Mouse (Mus musculus): ENCODE measurements around the gene Smc1a. TPM values are rescaled to one million over a fixed set of nuclear protein-coding genes. Genes with fewer than 3 reads are reported as not detected.

The Smc1a gene
- polyA plus RNA-seq, 1 experiment from 2014 or later, result 104 TPM

- ATAC-seq (ENCODE audit: insufficient number of reproducible peaks, insufficient read depth, low FRiP score, low read depth), result no peak
- Histone ChIP-seq H3K4me1 (ENCODE audit: control insufficient read depth, insufficient read depth, low read length) (no peaks in the 10 kb centered on the region), H3K27ac (ENCODE audit: low read length) (peak overlapping the region; percentile 93; the same call in 1 of the 2 replicates), H3K4me3 (ENCODE audit: low read depth, low read length) (peak overlapping the region; percentile 48), H3K9me3 (ENCODE audit: control insufficient read depth, low read depth, low read length) (no peaks in the 10 kb centered on the region), H3K36me3 (ENCODE audit: control insufficient read depth, insufficient read depth, low read length) (no peaks in the 10 kb centered on the region), H3K27me3 (ENCODE audit: control insufficient read depth, insufficient read depth, low read length) (no peaks in the 10 kb centered on the region), H3K9ac (replicated peaks; ENCODE audit: low read depth, low read length) (peak overlapping the region; percentile 48), H3K4me2 (replicated peaks; ENCODE audit: low read depth, low read length) (peak overlapping the region; percentile 44)
- 20% methylated on average over 14 of the region's 14 CpGs for WGBS
Observed at GRCm38 (mm10) chrX:152017186-152017585, 958 bp downstream of the Smc1a start.

GRCm38 (mm10) chrX:152019294-152019693 is 3.1 kb downstream of the Smc1a start:
- no peak for ATAC-seq (ENCODE audit: insufficient number of reproducible peaks, insufficient read depth, low FRiP score, low read depth)
- H3K4me3 ChIP-seq (ENCODE audit: low read depth, low read length), result no peak overlapping the region
- H3K4me1 ChIP-seq (ENCODE audit: control insufficient read depth, insufficient read depth, low read length), result no peaks in the 10 kb centered on the region
- WGBS, result 84% methylated on average over 2 of the region's 2 CpGs
- H3K9ac ChIP-seq (replicated peaks; ENCODE audit: low read depth, low read length), result no peak overlapping the region
- no peaks in the 10 kb centered on the region for H3K36me3 ChIP-seq (ENCODE audit: control insufficient read depth, insufficient read depth, low read length)
- no peak overlapping the region for H3K4me2 ChIP-seq (replicated peaks; ENCODE audit: low read depth, low read length)
- no peaks in the 10 kb centered on the region for H3K27me3 ChIP-seq (ENCODE audit: control insufficient read depth, insufficient read depth, low read length)
- no peak overlapping the region for H3K27ac ChIP-seq (ENCODE audit: low read length)
- no peaks in the 10 kb centered on the region for H3K9me3 ChIP-seq (ENCODE audit: control insufficient read depth, low read depth, low read length)

- no peak overlapping the region for H3K4me3 ChIP-seq (ENCODE audit: low read depth, low read length)
- H3K27me3 ChIP-seq (ENCODE audit: control insufficient read depth, insufficient read depth, low read length), result no peaks in the 10 kb centered on the region
- no peak for ATAC-seq (ENCODE audit: insufficient number of reproducible peaks, insufficient read depth, low FRiP score, low read depth)
- no peaks in the 10 kb centered on the region for H3K9me3 ChIP-seq (ENCODE audit: control insufficient read depth, low read depth, low read length)
- no peak overlapping the region for H3K27ac ChIP-seq (ENCODE audit: low read length)
- no peak overlapping the region for H3K9ac ChIP-seq (replicated peaks; ENCODE audit: low read depth, low read length)
- no peak overlapping the region for H3K4me2 ChIP-seq (replicated peaks; ENCODE audit: low read depth, low read length)
- H3K4me1 ChIP-seq (ENCODE audit: control insufficient read depth, insufficient read depth, low read length), result no peaks in the 10 kb centered on the region
- peaks cover 5% of the 10 kb centered on the region; the same call in 1 of the 2 replicates for H3K36me3 ChIP-seq (ENCODE audit: control insufficient read depth, insufficient read depth, low read length)
Observed at GRCm38 (mm10) chrX:152039865-152040264, 23.6 kb downstream of the Smc1a start.

GRCm38 (mm10) chrX:152047230-152047629 is 31.0 kb downstream of the Smc1a start:
- Histone ChIP-seq H3K9ac (replicated peaks; ENCODE audit: low read depth, low read length) (no peak overlapping the region), H3K36me3 (ENCODE audit: control insufficient read depth, insufficient read depth, low read length) (peaks cover 5% of the 10 kb centered on the region; the same call in 1 of the 2 replicates), H3K27me3 (ENCODE audit: control insufficient read depth, insufficient read depth, low read length) (0 out of 2 replicates have a peak, but pooled peaks cover 2% of the 10 kb centered on the region), H3K4me3 (ENCODE audit: low read depth, low read length) (no peak overlapping the region), H3K4me1 (ENCODE audit: control insufficient read depth, insufficient read depth, low read length) (no peaks in the 10 kb centered on the region), H3K4me2 (replicated peaks; ENCODE audit: low read depth, low read length) (no peak overlapping the region), H3K9me3 (ENCODE audit: control insufficient read depth, low read depth, low read length) (no peaks in the 10 kb centered on the region), H3K27ac (ENCODE audit: low read length) (no peak overlapping the region)
- no peak for ATAC-seq (ENCODE audit: insufficient number of reproducible peaks, insufficient read depth, low FRiP score, low read depth)

- H3K36me3 ChIP-seq (ENCODE audit: control insufficient read depth, insufficient read depth, low read length), result no peaks in the 10 kb centered on the region; the same call in 1 of the 2 replicates
- H3K27me3 ChIP-seq (ENCODE audit: control insufficient read depth, insufficient read depth, low read length), result 0 out of 2 replicates have a peak, but pooled peaks cover 2% of the 10 kb centered on the region
- no peaks in the 10 kb centered on the region for H3K4me1 ChIP-seq (ENCODE audit: control insufficient read depth, insufficient read depth, low read length)
- H3K4me3 ChIP-seq (ENCODE audit: low read depth, low read length), result no peak overlapping the region
- ATAC-seq (ENCODE audit: insufficient number of reproducible peaks, insufficient read depth, low FRiP score, low read depth), result no peak
- H3K27ac ChIP-seq (ENCODE audit: low read length), result no peak overlapping the region
- no peaks in the 10 kb centered on the region for H3K9me3 ChIP-seq (ENCODE audit: control insufficient read depth, low read depth, low read length)
- no peak overlapping the region for H3K9ac ChIP-seq (replicated peaks; ENCODE audit: low read depth, low read length)
- 72% methylated on average over 3 of the region's 3 CpGs for WGBS
- no peak overlapping the region for H3K4me2 ChIP-seq (replicated peaks; ENCODE audit: low read depth, low read length)
Observed at GRCm38 (mm10) chrX:152052546-152052945, 36.3 kb downstream of the Smc1a start.

- H3K4me3 ChIP-seq (ENCODE audit: low read depth, low read length), result no peak overlapping the region
- H3K36me3 ChIP-seq (ENCODE audit: control insufficient read depth, insufficient read depth, low read length), result no peaks in the 10 kb centered on the region; the same call in 1 of the 2 replicates
- WGBS, result 69% methylated on average over 1 of the region's 1 CpGs
- no peaks in the 10 kb centered on the region for H3K27me3 ChIP-seq (ENCODE audit: control insufficient read depth, insufficient read depth, low read length)
- ATAC-seq (ENCODE audit: insufficient number of reproducible peaks, insufficient read depth, low FRiP score, low read depth), result no peak
- no peaks in the 10 kb centered on the region for H3K9me3 ChIP-seq (ENCODE audit: control insufficient read depth, low read depth, low read length)
- no peak overlapping the region for H3K27ac ChIP-seq (ENCODE audit: low read length)
- H3K9ac ChIP-seq (replicated peaks; ENCODE audit: low read depth, low read length), result no peak overlapping the region
- no peak overlapping the region for H3K4me2 ChIP-seq (replicated peaks; ENCODE audit: low read depth, low read length)
- no peaks in the 10 kb centered on the region for H3K4me1 ChIP-seq (ENCODE audit: control insufficient read depth, insufficient read depth, low read length)
Observed at GRCm38 (mm10) chrX:152054094-152054493, 37.9 kb downstream of the Smc1a start.

- H3K27ac ChIP-seq (ENCODE audit: low read length), result no peak overlapping the region
- H3K4me1 ChIP-seq (ENCODE audit: control insufficient read depth, insufficient read depth, low read length), result no peaks in the 10 kb centered on the region
- 77% methylated on average over 2 of the region's 2 CpGs for WGBS
- ATAC-seq (ENCODE audit: insufficient number of reproducible peaks, insufficient read depth, low FRiP score, low read depth), result no peak
- no peak overlapping the region for H3K9ac ChIP-seq (replicated peaks; ENCODE audit: low read depth, low read length)
- no peak overlapping the region for H3K4me2 ChIP-seq (replicated peaks; ENCODE audit: low read depth, low read length)
- H3K36me3 ChIP-seq (ENCODE audit: control insufficient read depth, insufficient read depth, low read length), result no peaks in the 10 kb centered on the region
- no peak overlapping the region for H3K4me3 ChIP-seq (ENCODE audit: low read depth, low read length)
- H3K27me3 ChIP-seq (ENCODE audit: control insufficient read depth, insufficient read depth, low read length), result 0 out of 2 replicates have a peak, but pooled peaks cover 4% of the 10 kb centered on the region
- H3K9me3 ChIP-seq (ENCODE audit: control insufficient read depth, low read depth, low read length), result no peaks in the 10 kb centered on the region
Observed at GRCm38 (mm10) chrX:152065674-152066073, 49.4 kb downstream of the Smc1a start.

- no peak overlapping the region for H3K4me2 ChIP-seq (replicated peaks; ENCODE audit: low read depth, low read length)
- H3K27me3 ChIP-seq (ENCODE audit: control insufficient read depth, insufficient read depth, low read length), result 0 out of 2 replicates have a peak, but pooled peaks cover 4% of the 10 kb centered on the region
- H3K9me3 ChIP-seq (ENCODE audit: control insufficient read depth, low read depth, low read length), result no peaks in the 10 kb centered on the region
- ATAC-seq (ENCODE audit: insufficient number of reproducible peaks, insufficient read depth, low FRiP score, low read depth), result no peak
- WGBS, result 52% methylated on average over 1 of the region's 1 CpGs
- no peaks in the 10 kb centered on the region for H3K4me1 ChIP-seq (ENCODE audit: control insufficient read depth, insufficient read depth, low read length)
- no peaks in the 10 kb centered on the region for H3K36me3 ChIP-seq (ENCODE audit: control insufficient read depth, insufficient read depth, low read length)
- H3K9ac ChIP-seq (replicated peaks; ENCODE audit: low read depth, low read length), result no peak overlapping the region
- H3K27ac ChIP-seq (ENCODE audit: low read length), result no peak overlapping the region
- no peak overlapping the region for H3K4me3 ChIP-seq (ENCODE audit: low read depth, low read length)
Observed at GRCm38 (mm10) chrX:152067789-152068188, 51.6 kb downstream of the Smc1a start.

All from stomach, embryonic 14.5 days (tissue).